Mouse (Mus musculus) stomach, postnatal 0 days (tissue): ENCODE results near the gene 4930558K02Rik.

Experiments
- CTCF ChIP-seq: IDR thresholded peaks from 2 replicates; pipeline ENCODE4 v1.5.1; 2016; ENCODE audit warnings: antibody characterized with exemption, low read depth, mild to moderate bottlenecking, moderate library complexity
- EP300 ChIP-seq: optimal IDR thresholded peaks from 2 replicates; pipeline ENCODE3; 2016; ENCODE audit warnings: antibody characterized with exemption

- no peak for TF ChIP-seq EP300
- TF ChIP-seq CTCF = no peak
These were observed 4.6 kb upstream of the 4930558K02Rik start for GRCm38 (mm10) chr1:161983979-161984566.
